Mouse (Mus musculus): ENCODE data around the gene Endou. TPM values are rescaled to one million over a fixed set of nuclear protein-coding genes. Genes with fewer than 3 reads are reported as not detected.

Gene Endou
- polyA plus RNA-seq (2015; fragmentation: Nextera tagmentation; extraction: Ambion mirVana) = 0.09 and 0.22 TPM in 2 replicates

DNA sequence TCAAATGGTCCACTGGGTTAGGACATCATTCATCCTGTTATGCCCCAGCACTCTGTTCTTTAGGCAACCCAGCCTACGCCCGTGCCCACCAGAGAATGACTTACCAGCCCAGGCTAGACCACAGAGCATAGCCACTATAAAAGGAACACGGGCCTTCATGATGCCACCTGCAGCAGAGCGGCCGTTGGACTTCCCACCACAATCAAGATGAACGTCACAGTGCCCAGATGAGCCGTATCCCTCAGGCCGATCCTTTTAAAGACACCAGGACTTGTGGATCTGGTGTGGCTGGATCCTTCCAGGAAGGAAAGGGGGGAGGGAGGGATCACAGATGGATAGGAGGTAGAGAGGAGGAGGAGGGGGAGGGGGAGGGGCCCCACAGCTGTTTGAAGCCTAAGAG, at the start of gene Endou:
Gene Endou, minus strand, starts transcription at position 229 of the 400 bp plus-strand sequence.
- Histone ChIP-seq H3K27me3 (replicated peaks; ENCODE audit: control insufficient read depth, insufficient read depth, low read length) (no peaks in the 10 kb centered on the region), H3K27ac (ENCODE audit: low read length) (no peak within 1 kb of the TSS), H3K9ac (ENCODE audit: low read depth, low read length) (no peak within 1 kb of the TSS), H3K4me1 (ENCODE audit: control insufficient read depth, insufficient read depth, low read length) (no peaks in the 10 kb centered on the region), H3K36me3 (ENCODE audit: control insufficient read depth, insufficient read depth, low read length) (no peaks in the 10 kb centered on the region), H3K4me3 (ENCODE audit: low read length) (no peak within 1 kb of the TSS), H3K9me3 (ENCODE audit: control insufficient read depth, low read length) (no peaks in the 10 kb centered on the region), H3K4me2 (ENCODE audit: low read depth, low read length) (no peak within 1 kb of the TSS)
- ATAC-seq = no peak
- WGBS = 84% methylated on average over 8 of the region's 8 CpGs

DNA sequence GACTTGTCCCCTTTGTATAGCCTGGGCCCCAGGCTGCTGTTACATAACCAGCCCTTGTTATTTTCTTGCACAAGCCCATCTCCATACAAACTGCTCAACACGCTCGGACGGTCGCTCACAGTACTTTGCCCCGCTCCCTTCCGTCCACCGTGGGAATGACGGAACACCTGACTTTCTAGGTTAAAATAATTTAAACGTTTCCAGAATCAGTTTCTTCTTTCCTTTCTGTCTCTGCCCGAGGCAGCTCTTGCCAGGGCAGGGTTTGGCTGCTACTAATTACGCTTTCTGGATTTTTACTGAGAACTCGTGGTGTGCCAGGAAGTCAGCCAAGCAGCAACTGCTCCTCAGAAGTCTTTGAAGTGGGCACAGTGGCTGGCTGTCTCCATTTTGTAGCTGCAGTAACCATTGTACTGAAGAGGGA, 49.5 kb upstream of the Endou start:
- no peak overlapping the region for H3K4me3 ChIP-seq (ENCODE audit: low read length)
- no peak for ATAC-seq
- 0 out of 2 replicates have a peak overlapping the region, but pooled peaks have one; percentile 16 for H3K27ac ChIP-seq (ENCODE audit: low read length)
- no peaks in the 10 kb centered on the region for H3K36me3 ChIP-seq (ENCODE audit: control insufficient read depth, insufficient read depth, low read length)
- H3K9me3 ChIP-seq (ENCODE audit: control insufficient read depth, low read length) = no peaks in the 10 kb centered on the region
- no peak overlapping the region for H3K4me2 ChIP-seq (ENCODE audit: low read depth, low read length)
- H3K27me3 ChIP-seq (replicated peaks; ENCODE audit: control insufficient read depth, insufficient read depth, low read length) = no peaks in the 10 kb centered on the region
- H3K9ac ChIP-seq (ENCODE audit: low read depth, low read length) = no peak overlapping the region
- peaks cover 5% of the 10 kb centered on the region for H3K4me1 ChIP-seq (ENCODE audit: control insufficient read depth, insufficient read depth, low read length)
- 73% methylated on average over 12 of the region's 12 CpGs for WGBS

DNA sequence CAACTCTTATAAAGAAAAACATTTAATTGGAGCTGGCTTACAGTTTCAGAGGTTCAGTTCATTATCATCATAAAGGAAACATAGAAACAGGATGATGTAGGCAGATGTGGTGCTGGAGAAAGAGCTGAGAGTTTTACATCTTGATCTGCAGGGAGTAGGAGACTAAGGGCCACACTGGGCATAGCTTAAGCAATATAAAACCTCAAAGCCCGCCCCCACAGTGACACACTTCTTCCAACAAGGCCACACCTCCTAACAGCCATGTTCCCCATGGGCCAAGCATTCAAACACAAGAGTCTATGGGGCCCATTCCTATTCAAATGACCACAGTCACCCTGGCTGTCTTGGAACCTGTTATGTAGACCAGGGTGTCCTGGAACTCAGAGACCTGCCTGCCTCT, 48.4 kb upstream of the Endou start:
- 91% methylated on average over 1 of the region's 1 CpGs for WGBS
- Histone ChIP-seq H3K36me3 (ENCODE audit: control insufficient read depth, insufficient read depth, low read length) (no peaks in the 10 kb centered on the region), H3K9me3 (ENCODE audit: control insufficient read depth, low read length) (no peaks in the 10 kb centered on the region), H3K27ac (ENCODE audit: low read length) (no peak overlapping the region), H3K27me3 (replicated peaks; ENCODE audit: control insufficient read depth, insufficient read depth, low read length) (no peaks in the 10 kb centered on the region), H3K4me2 (ENCODE audit: low read depth, low read length) (no peak overlapping the region), H3K4me1 (ENCODE audit: control insufficient read depth, insufficient read depth, low read length) (peaks cover 5% of the 10 kb centered on the region), H3K9ac (ENCODE audit: low read depth, low read length) (no peak overlapping the region), H3K4me3 (ENCODE audit: low read length) (no peak overlapping the region)
- no peak for ATAC-seq

DNA sequence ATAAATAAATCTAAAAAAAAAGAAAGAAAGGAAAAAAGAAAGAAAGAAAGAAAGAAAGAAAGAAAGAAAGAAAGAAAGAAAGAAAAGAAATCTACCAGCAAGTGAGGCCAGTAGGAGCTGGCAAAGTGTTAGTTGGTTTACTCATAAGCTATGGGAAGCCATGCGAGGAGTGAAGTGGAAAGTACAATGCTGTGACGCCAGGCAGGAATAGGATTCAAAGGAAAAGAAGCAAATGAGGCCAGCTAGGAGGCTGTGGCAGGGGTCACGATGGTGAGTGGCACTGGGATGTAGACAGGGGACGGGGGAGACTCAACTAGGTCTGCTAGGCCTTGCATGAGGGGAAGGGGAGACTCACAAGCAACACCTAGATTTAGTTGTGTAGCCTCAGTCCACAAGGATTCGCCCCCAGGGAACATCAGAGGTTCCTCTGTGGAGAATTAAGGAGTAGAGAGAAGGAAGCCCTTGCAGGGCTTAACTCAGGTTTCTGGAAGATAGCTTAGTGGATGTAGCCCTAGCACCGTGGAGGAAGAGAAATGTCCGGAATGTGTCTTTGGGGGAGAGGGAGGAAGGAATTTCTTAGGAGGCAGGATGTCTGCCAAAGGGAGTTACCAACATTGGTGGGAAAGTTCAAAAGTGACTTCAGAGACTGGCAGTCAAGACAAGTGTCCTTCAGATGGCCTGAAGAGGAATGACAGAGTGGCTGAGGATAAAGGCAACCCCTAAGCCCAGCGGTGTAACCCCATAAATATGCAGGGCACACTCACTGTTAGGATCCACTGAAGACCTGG, 47.4 kb upstream of the Endou start, which contains the start of gene Slc48a1:
Gene Slc48a1, plus strand, starts transcription at position 210 of the 788 bp plus-strand sequence.
- no peaks in the 10 kb centered on the region for H3K9me3 ChIP-seq (ENCODE audit: control insufficient read depth, low read length)
- peaks cover 13% of the 10 kb centered on the region for H3K4me1 ChIP-seq (ENCODE audit: control insufficient read depth, insufficient read depth, low read length)
- ATAC-seq = no peak
- H3K36me3 ChIP-seq (ENCODE audit: control insufficient read depth, insufficient read depth, low read length) = no peaks in the 10 kb centered on the region
- no peak within 1 kb of the TSS for H3K27ac ChIP-seq (ENCODE audit: low read length)
- no peaks in the 10 kb centered on the region for H3K27me3 ChIP-seq (replicated peaks; ENCODE audit: control insufficient read depth, insufficient read depth, low read length)
- no peak within 1 kb of the TSS for H3K4me2 ChIP-seq (ENCODE audit: low read depth, low read length)
- WGBS = 69% methylated on average over 8 of the region's 8 CpGs
- H3K9ac ChIP-seq (ENCODE audit: low read depth, low read length) = no peak within 1 kb of the TSS
- no peak within 1 kb of the TSS for H3K4me3 ChIP-seq (ENCODE audit: low read length)

DNA sequence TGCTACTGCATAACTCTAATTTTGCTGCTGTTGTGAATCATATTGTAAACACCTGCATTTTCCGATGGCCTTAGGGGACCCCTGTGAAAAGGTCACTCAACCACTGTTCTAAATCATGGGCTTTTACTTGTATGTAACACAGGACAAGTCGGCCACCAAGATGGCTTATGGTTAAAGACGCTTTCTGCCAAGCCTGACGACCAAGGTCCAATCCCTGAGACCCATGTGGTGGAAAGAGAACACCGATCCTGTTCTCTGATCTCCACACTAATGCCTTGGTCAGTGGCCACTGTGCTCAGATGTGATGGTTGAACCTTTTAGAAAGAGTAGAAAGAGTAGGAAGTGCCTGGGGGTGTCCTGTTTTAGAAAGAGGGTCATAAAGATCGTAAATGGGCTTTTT, 45.8 kb upstream of the Endou start:
- peaks cover 19% of the 10 kb centered on the region for H3K4me1 ChIP-seq (ENCODE audit: control insufficient read depth, insufficient read depth, low read length)
- 78% methylated on average over 6 of the region's 6 CpGs for WGBS
- H3K4me3 ChIP-seq (ENCODE audit: low read length) = no peak overlapping the region
- H3K9me3 ChIP-seq (ENCODE audit: control insufficient read depth, low read length) = no peaks in the 10 kb centered on the region
- H3K36me3 ChIP-seq (ENCODE audit: control insufficient read depth, insufficient read depth, low read length) = no peaks in the 10 kb centered on the region
- H3K9ac ChIP-seq (ENCODE audit: low read depth, low read length) = no peak overlapping the region
- no peak overlapping the region for H3K27ac ChIP-seq (ENCODE audit: low read length)
- no peak overlapping the region for H3K4me2 ChIP-seq (ENCODE audit: low read depth, low read length)
- H3K27me3 ChIP-seq (replicated peaks; ENCODE audit: control insufficient read depth, insufficient read depth, low read length) = no peaks in the 10 kb centered on the region
- ATAC-seq = no peak

DNA sequence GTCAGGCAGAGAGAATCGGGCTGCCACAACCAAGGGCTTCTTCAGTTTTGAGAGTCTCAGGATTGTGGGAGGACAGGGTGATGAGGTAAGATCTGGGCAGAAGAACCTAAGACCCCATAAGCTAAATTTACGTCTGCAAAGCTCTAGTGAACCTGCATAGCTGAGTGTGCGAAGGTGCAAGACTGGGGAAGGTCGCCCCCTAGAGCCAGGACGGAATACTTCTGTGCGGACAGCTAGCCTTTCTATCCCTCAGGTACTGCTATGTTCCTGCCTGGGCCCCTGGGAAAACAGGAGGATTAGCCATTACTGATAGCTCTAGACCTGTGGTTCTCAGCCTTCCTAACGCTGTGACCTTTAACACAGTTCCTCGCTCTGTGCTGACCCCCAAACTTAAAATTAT, 45.4 kb upstream of the Endou start:
- H3K4me3 ChIP-seq (ENCODE audit: low read length) = no peak overlapping the region
- H3K9me3 ChIP-seq (ENCODE audit: control insufficient read depth, low read length) = no peaks in the 10 kb centered on the region
- H3K4me1 ChIP-seq (ENCODE audit: control insufficient read depth, insufficient read depth, low read length) = peaks cover 19% of the 10 kb centered on the region
- H3K4me2 ChIP-seq (ENCODE audit: low read depth, low read length) = no peak overlapping the region
- H3K9ac ChIP-seq (ENCODE audit: low read depth, low read length) = no peak overlapping the region
- peak; percentile 64 for ATAC-seq
- 11% methylated on average over 8 of the region's 8 CpGs for WGBS
- H3K27ac ChIP-seq (ENCODE audit: low read length) = no peak overlapping the region
- H3K36me3 ChIP-seq (ENCODE audit: control insufficient read depth, insufficient read depth, low read length) = no peaks in the 10 kb centered on the region
- no peaks in the 10 kb centered on the region for H3K27me3 ChIP-seq (replicated peaks; ENCODE audit: control insufficient read depth, insufficient read depth, low read length)

DNA sequence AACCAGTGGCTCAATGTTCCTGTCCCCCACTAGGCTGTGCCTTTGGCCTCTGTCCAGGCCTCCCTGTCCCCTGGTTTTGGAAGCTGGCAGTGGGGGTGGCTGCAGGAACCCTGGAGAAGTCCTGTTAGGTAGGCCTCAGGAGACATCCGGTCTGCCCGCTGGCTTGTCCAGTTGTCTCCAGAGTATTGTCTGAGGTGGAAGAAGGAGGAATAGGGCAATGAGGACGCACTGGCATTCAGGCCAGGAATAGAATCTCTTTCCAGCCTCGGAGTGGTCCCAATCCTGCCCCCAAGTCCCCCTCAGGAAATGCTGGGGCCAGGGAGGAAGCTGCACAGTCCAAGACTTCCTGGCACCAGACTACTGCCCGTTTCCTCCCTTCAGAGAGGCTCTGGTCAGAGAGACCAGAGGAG, 42.8 kb upstream of the Endou start:
- no peak overlapping the region for H3K4me3 ChIP-seq (ENCODE audit: low read length)
- peak; percentile 22; the same call in 1 of the 2 replicates for ATAC-seq
- no peaks in the 10 kb centered on the region for H3K9me3 ChIP-seq (ENCODE audit: control insufficient read depth, low read length)
- 75% methylated on average over 5 of the region's 5 CpGs for WGBS
- H3K36me3 ChIP-seq (ENCODE audit: control insufficient read depth, insufficient read depth, low read length) = no peaks in the 10 kb centered on the region
- no peak overlapping the region for H3K9ac ChIP-seq (ENCODE audit: low read depth, low read length)
- H3K27ac ChIP-seq (ENCODE audit: low read length) = peak overlapping the region; percentile 76
- no peak overlapping the region for H3K4me2 ChIP-seq (ENCODE audit: low read depth, low read length)
- peaks cover 19% of the 10 kb centered on the region for H3K4me1 ChIP-seq (ENCODE audit: control insufficient read depth, insufficient read depth, low read length)
- no peaks in the 10 kb centered on the region for H3K27me3 ChIP-seq (replicated peaks; ENCODE audit: control insufficient read depth, insufficient read depth, low read length)

DNA sequence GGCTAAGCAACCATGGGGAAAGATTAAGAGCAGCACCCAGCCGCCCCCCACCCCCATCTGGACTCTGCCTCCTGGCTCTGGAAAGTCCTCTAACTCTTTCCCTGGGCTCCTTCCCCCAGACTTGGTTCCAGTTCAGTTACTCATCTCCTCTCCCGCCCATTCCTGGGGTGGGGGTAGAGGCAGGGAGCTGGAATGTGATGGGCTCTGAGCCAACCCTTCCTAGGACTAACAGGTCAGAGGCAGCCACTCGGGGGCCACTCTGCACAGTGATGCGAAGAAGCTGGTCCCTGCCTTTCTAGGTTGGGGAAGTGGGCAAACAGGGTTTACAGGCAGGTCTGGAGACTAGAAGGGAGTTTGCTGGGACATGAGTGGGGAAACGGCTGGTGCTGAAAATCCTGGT, 42.0 kb upstream of the Endou start:
- Histone ChIP-seq H3K9me3 (ENCODE audit: control insufficient read depth, low read length) (no peaks in the 10 kb centered on the region), H3K27ac (ENCODE audit: low read length) (peak overlapping the region; percentile 76), H3K4me2 (ENCODE audit: low read depth, low read length) (no peak overlapping the region), H3K27me3 (replicated peaks; ENCODE audit: control insufficient read depth, insufficient read depth, low read length) (no peaks in the 10 kb centered on the region), H3K4me1 (ENCODE audit: control insufficient read depth, insufficient read depth, low read length) (peaks cover 23% of the 10 kb centered on the region), H3K9ac (ENCODE audit: low read depth, low read length) (no peak overlapping the region; the same call in 1 of the 2 replicates), H3K36me3 (ENCODE audit: control insufficient read depth, insufficient read depth, low read length) (no peaks in the 10 kb centered on the region), H3K4me3 (ENCODE audit: low read length) (no peak overlapping the region)
- WGBS = 25% methylated on average over 5 of the region's 5 CpGs
- ATAC-seq = peak; percentile 72

DNA sequence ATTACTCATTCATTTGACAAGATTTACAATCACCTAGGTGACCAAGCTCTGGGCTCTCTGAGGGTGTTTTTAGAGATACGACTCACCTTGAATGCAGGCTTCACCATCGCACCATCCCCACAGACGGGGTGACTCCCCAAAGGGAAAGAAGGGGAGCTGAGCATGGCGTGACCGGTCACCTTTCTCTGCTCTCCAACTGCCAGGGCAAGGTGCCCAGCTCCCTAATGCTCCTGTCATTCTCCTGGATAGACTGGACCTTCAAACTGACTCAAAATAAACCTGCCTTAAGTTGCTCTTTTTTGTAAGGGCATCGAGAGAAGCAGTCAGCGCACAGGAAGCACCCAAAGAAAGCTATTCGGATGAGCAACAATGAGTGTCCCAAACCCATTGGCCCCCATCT, 39.1 kb upstream of the Endou start:
- no peak overlapping the region for H3K9ac ChIP-seq (ENCODE audit: low read depth, low read length)
- no peak for ATAC-seq
- no peaks in the 10 kb centered on the region for H3K36me3 ChIP-seq (ENCODE audit: control insufficient read depth, insufficient read depth, low read length)
- 73% methylated on average over 8 of the region's 8 CpGs for WGBS
- no peak overlapping the region for H3K4me2 ChIP-seq (ENCODE audit: low read depth, low read length)
- peaks cover 35% of the 10 kb centered on the region for H3K4me1 ChIP-seq (ENCODE audit: control insufficient read depth, insufficient read depth, low read length)
- no peak overlapping the region for H3K27ac ChIP-seq (ENCODE audit: low read length)
- no peaks in the 10 kb centered on the region for H3K9me3 ChIP-seq (ENCODE audit: control insufficient read depth, low read length)
- no peak overlapping the region for H3K4me3 ChIP-seq (ENCODE audit: low read length)
- H3K27me3 ChIP-seq (replicated peaks; ENCODE audit: control insufficient read depth, insufficient read depth, low read length) = peaks cover 11% of the 10 kb centered on the region; the same call in 1 of the 2 replicates
